Mouse (Mus musculus) heart, adult 2 months (tissue): Measurements from ENCODE around the gene Tmem110.

Source experiments
- CTCF ChIP-seq: fragments of 200-600 bp; IDR thresholded peaks from 2 replicates; pipeline ENCODE4 v1.8.1; 2022; ENCODE audit warnings: antibody characterized with exemption, mild to moderate bottlenecking, moderate library complexity
- POLR2A ChIP-seq: fragments of 200-500 bp; IDR thresholded peaks from 2 replicates; pipeline ENCODE4 v1.6.1; 2011; ENCODE audit warnings: mild to moderate bottlenecking, low read depth, low read length, control low read depth; ENCODE audit not compliant: insufficient read depth

DNA sequence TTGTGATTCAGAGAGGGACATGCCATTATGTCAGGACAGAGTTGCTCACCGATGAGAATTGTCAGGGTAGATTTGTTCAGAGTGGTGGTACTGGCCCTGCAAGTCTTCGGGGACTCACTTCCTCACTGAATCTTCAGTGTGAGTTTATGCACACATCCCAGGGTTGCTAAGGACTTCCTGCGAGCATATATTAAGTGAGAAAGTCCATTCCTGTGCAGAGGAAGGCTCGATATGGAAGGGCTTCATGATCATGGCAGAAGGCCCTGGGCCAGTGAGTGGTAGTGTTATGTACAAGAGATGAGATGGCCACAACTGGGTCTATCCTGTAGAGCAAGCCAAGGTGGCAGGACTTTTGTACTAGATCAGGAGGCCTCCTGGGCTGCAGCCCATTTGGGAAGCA lies 2.1 kb downstream of the Tmem110 start:
- TF ChIP-seq CTCF (no peak), POLR2A (no peak)
